Mouse (Mus musculus) T-helper 2 cell (primary cell): Measurements from ENCODE around the gene Fam241a.

Source experiments
- in situ Hi-C: fragments of 300-600 bp; cut with MboI, MseI; formaldehyde crosslinking; loops from one replicate; pipeline ENCODE4 v1.15.1; 2025; ENCODE audit warnings: high pct_unique_total_duplicates

Fam241a gene

GRCm38 (mm10) chr3:127879968-127880367 lies 16.2 kb downstream of the Fam241a start:
- in situ Hi-C loops, result no loop called here

- in situ Hi-C loops, result no loop called here
Observed at GRCm38 (mm10) chr3:127875509-127875908, 20.6 kb downstream of the Fam241a start.

- in situ Hi-C loops, result no loop called here
Observed at GRCm38 (mm10) chr3:127875059-127875458, 21.1 kb downstream of the Fam241a start.

GRCm38 (mm10) chr3:127874254-127874883 lies 21.8 kb downstream of the Fam241a start:
- in situ Hi-C loops, result no loop called here

GRCm38 (mm10) chr3:127871575-127871974 lies 24.5 kb downstream of the Fam241a start:
- in situ Hi-C loops, result no loop called here

GRCm38 (mm10) chr3:127868880-127869279 lies 27.2 kb downstream of the Fam241a start:
- in situ Hi-C loops, result no loop called here

- in situ Hi-C loops, result no loop called here
Observed at GRCm38 (mm10) chr3:127868046-127868758, 27.9 kb downstream of the Fam241a start.

GRCm38 (mm10) chr3:127864242-127864641 lies 31.9 kb downstream of the Fam241a start:
- in situ Hi-C loops, result no loop called here

GRCm38 (mm10) chr3:127863571-127863970 lies 32.6 kb downstream of the Fam241a start:
- in situ Hi-C loops, result no loop called here

- in situ Hi-C loops, result no loop called here
Observed at GRCm38 (mm10) chr3:127862479-127862878, 33.6 kb downstream of the Fam241a start.

GRCm38 (mm10) chr3:127861340-127861739 lies 34.8 kb downstream of the Fam241a start:
- in situ Hi-C loops, result no loop called here

- in situ Hi-C loops, result loop anchor here (5.0 to 10.0 kb wide), 2 partner anchors 94 to 231 kb away; no protein-coding TSS in a partner anchor
Observed at GRCm38 (mm10) chr3:127853431-127854206, 42.5 kb downstream of the Fam241a start.

GRCm38 (mm10) chr3:127852722-127853121 lies 43.4 kb downstream of the Fam241a start:
- in situ Hi-C loops, result loop anchor here (5.0 to 10.0 kb wide), 2 partner anchors 95 to 232 kb away; no protein-coding TSS in a partner anchor

- in situ Hi-C loops, result loop anchor here (5.0 to 10.0 kb wide), 2 partner anchors 96 to 234 kb away; no protein-coding TSS in a partner anchor
Observed at GRCm38 (mm10) chr3:127850776-127851646, 45.1 kb downstream of the Fam241a start.

- in situ Hi-C loops, result loop anchor here (5.0 to 10.0 kb wide), 3 partner anchors 97 to 1347 kb away; partner anchors contain the start of gene Pitx2
Observed at GRCm38 (mm10) chr3:127849922-127850321, 46.2 kb downstream of the Fam241a start.

GRCm38 (mm10) chr3:127848088-127848808 lies 47.9 kb downstream of the Fam241a start:
- in situ Hi-C loops, result loop anchor here (5.0 kb wide), 1 partner anchor 1349 kb away; the partner anchor contains the start of gene Pitx2

GRCm38 (mm10) chr3:127843941-127844327 lies 52.2 kb downstream of the Fam241a start:
- in situ Hi-C loops, result loop anchor here (5.0 kb wide), 1 partner anchor 43 kb away; no protein-coding TSS in a partner anchor

GRCm38 (mm10) chr3:127843324-127843940 lies 52.7 kb downstream of the Fam241a start:
- in situ Hi-C loops, result loop anchor here (5.0 kb wide), 1 partner anchor 44 kb away; no protein-coding TSS in a partner anchor

GRCm38 (mm10) chr3:127841926-127842325 lies 54.2 kb downstream of the Fam241a start:
- in situ Hi-C loops, result loop anchor here (5.0 kb wide), 1 partner anchor 45 kb away; no protein-coding TSS in a partner anchor
